Mouse (Mus musculus) large intestine, adult 2 months (tissue): ENCODE data around the gene Ndst2. TPM values are rescaled to one million over a fixed set of nuclear protein-coding genes. Genes with fewer than 3 reads are reported as not detected.
"Not testable (repeated sequence)": the region's sequence is repeated elsewhere in the genome, so short reads cannot be mapped to it uniquely, and the experiment has no call there.

Experiments
- DNase-seq: peaks from one replicate; pipeline ENCODE4 v3.0.0-alpha.2; 2012; ENCODE audit warnings: low read depth, low spot score
- WGBS: fragments of 180-500 bp; shearing (Covaris S2); methylation state at CpG from one replicate; pipeline ENCODE4 v1.1.7; 2018; 5-methylcytosine and 5-hydroxymethylcytosine counted together
- polyA plus RNA-seq: library from polyadenylated mRNA; depleted of rRNA; stranded (reverse); fragments of >200 nt; gene quantifications from 2 replicates; pipeline ENCODE4 v1.2.3, GENCODE M21; 2012

Gene Ndst2
- polyA plus RNA-seq, 1 experiment, result 25.4 TPM

- 73% methylated on average over 3 of the region's 3 CpGs for WGBS
- DNase-seq, result no peak
Measured at GRCm38 (mm10) chr14:20743614-20744013, 9.3 kb upstream of the Ndst2 start.

DNA sequence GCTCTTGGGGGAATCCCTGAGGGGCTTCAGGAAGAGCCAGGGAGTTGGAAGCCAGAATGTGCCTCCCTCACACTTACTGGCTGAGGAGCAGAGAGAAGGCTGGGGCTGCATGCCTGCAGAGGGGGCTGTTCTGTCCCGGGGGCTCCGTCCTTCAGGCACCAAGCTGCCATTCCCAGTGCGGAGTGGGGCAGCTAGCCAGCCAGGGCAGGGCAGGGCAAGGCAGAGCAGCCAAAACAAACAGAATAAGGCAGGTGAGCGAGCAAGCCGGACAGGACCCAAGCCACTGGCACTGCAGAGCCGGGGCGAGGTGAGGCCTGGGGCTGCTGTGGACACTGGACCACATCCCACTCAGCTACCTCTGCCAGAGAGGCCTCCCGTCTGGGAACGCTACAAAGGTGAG lies 6.9 kb upstream of the Ndst2 start:
- WGBS, result 37% methylated on average over 9 of the region's 9 CpGs
- DNase-seq, result no peak

- 75% methylated on average over 8 of the region's 8 CpGs for whole genome bisulfite sequencing
- DNase-seq, result no peak
Measured at GRCm38 (mm10) chr14:20738511-20738910, 4.1 kb upstream of the Ndst2 start.

- WGBS, result 12% methylated on average over 14 of the region's 14 CpGs
- no peak for DNase-seq
Measured at GRCm38 (mm10) chr14:20737306-20737705, 2.9 kb upstream of the Ndst2 start.

- no peak for DNase-seq
- WGBS, result 66% methylated on average over 13 of the region's 13 CpGs
Measured at GRCm38 (mm10) chr14:20735892-20736390, 1.6 kb upstream of the Ndst2 start.

GRCm38 (mm10) chr14:20735052-20735451 lies 690 bp upstream of the Ndst2 start:
- WGBS, result 59% methylated on average over 2 of the region's 2 CpGs
- DNase-seq, result no peak

- WGBS, result 25% methylated on average over 12 of the region's 12 CpGs
- no peak for DNase-seq
Measured at GRCm38 (mm10) chr14:20733041-20733951, 1.1 kb downstream of the Ndst2 start.

DNA sequence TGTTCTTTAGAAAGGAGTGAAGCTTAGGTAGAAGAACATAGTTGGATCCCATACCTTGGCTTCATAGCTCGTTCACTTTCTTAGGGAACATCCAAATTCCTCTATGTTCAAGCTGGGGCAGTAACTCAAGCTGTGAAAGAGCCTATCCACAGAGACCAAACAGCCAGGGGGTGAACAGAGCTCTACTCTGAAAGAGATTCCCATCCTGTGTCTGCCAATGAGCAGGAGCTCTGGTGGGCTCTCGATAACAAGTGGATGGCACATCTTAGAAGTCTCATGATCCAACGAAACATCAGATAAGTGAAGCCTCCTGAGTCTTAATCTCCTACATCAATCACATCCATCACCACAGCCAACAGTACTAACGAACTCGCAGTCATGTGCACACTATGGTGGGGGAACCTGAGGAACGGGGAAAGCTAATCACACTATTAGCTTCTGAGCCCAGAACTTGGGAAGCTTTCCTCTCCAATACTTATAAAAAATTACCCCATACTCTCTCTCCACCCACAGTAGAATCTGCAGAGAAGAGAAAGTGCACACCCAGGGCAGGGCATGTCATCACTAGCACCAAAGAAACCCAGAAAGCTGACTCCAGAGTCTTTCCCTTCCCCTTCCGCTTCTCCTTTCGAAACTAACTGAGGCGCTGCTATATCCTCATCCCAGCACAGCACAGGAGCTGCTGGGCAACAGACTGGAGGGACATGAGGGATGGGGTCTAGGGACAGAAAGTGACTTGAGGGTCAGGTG lies 3.3 kb downstream of the Ndst2 start:
- WGBS, result 88% methylated on average over 9 of the region's 9 CpGs
- no peak for DNase-seq

GRCm38 (mm10) chr14:20729871-20730270 lies 4.5 kb downstream of the Ndst2 start:
- 89% methylated on average over 9 of the region's 9 CpGs for WGBS
- no peak for DNase-seq

GRCm38 (mm10) chr14:20725660-20726339 lies 8.6 kb downstream of the Ndst2 start:
- WGBS, result 62% methylated on average over 6 of the region's 6 CpGs
- no peak for DNase-seq

DNA sequence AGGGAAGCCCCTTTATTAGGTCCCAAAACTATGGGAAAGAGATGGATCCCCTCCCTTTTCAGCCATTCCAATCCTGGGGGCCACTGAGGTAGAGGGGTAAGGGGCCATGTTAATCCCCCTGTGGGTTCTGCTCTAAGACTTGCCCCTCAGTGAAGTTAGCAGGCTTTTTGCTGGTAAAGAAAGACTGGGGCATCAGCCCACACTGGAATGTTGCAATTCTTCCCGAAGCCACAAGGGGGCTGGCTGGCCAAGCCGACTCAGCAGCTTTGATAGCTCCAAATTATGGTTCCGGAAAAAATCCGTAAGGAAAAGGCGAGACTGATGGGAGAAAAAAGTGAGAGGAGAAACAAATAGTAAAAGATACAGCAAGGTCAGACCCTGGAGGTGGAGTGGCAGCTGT lies 10.3 kb downstream of the Ndst2 start:
- WGBS, result 9% methylated on average over 5 of the region's 5 CpGs
- no peak for DNase-seq

DNA sequence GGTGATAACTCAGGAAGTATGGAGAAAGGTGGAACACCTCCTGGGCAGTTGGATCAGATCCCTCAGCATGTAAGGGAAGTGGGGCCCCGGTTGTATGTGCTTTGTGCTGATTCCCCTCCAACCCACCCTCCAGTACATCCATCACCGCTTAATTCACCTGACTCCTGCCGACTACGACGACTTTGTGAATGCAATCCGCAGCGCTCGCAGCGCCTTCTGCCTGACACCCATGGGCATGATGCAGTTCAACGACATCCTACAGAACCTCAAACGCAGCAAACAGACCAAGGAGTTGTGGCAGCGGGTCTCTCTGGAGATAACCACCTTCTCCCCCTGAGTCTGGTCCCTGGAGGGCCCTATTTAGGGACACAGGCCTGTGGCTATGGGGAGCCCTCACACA lies 11.4 kb downstream of the Ndst2 start:
- DNase-seq, result no peak
- 92% methylated on average over 12 of the region's 12 CpGs for WGBS

- DNase-seq, result no peak
- 79% methylated on average over 4 of the region's 4 CpGs for WGBS
Measured at GRCm38 (mm10) chr14:20721371-20721770, 13.0 kb downstream of the Ndst2 start.

- 92% methylated on average over 12 of the region's 12 CpGs for WGBS
- DNase-seq, result no peak
Measured at GRCm38 (mm10) chr14:20719767-20720166, 14.6 kb downstream of the Ndst2 start.

- WGBS, result 90% methylated on average over 10 of the region's 10 CpGs
- no peak for DNase-seq
Measured at GRCm38 (mm10) chr14:20718443-20718842, 15.9 kb downstream of the Ndst2 start.

- no peak for DNase-seq
- WGBS, result 60% methylated on average over 11 of the region's 11 CpGs
Measured at GRCm38 (mm10) chr14:20713832-20714231, 20.5 kb downstream of the Ndst2 start.

- WGBS, result 2% methylated on average over 10 of the region's 10 CpGs
- DNase-seq, result no peak
Measured at GRCm38 (mm10) chr14:20708239-20708638, 26.1 kb downstream of the Ndst2 start.

DNA sequence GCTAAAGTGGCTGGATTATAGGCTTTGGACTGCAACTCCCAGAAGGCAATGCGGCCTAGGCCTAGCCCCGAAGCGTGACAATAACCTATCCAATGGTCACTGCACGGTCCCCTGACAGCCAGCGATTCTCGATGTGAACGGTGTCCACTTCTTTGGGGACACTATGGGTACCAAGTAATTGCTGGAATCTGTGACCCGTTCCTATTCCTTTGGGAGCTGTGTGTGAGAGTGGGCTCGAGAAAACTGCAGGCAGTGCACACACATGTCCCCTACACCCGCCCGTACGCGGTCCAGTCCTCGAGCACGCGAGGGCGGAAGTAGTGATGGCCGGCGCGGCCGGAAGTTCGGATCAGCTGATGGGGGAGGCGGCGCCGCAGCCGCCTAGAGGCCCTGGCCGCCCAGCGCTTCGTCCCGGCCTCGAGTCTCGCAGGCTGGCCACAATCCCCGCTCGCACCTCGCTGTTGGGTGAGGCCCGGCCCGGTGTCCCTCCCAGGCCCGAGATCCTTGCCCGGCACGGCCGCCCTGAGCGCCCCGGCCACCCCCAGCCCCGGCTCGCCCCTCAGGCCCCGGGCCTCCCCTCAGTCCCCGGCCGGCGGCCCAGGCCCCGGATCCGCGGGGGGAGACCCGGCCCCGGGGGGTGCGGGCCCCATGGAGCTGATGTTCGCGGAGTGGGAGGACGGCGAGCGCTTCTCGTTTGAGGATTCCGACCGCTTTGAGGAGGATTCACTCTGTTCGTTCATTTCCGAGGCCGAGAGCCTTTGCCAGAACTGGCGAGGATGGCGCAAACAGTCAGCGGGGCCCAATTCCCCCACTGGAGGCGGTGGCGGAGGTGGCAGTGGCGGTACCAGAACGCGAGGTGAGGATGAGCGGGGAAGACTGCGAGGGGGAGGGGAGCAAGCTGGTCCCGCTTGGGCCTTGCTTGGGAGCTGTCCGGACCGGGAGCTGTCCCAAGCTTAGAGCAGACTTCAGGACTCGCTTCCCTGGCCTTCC lies 26.9 kb downstream of the Ndst2 start, which contains the start of gene Zswim8:
TSS of gene Zswim8 (plus strand) at position 352 of the 990 bp plus-strand sequence.
- WGBS, result under 1% methylated on average over 79 of the region's 80 CpGs
- peak; percentile 83 for DNase-seq

- DNase-seq, result not testable (repeated sequence)
- 5% methylated on average over 8 of the region's 8 CpGs for WGBS
Measured at GRCm38 (mm10) chr14:20703461-20703860, 30.9 kb downstream of the Ndst2 start.
